10 mouse cellular contexts compared by ENCODE assay signal in genomic region chr13:54750699-54751098, GRCm38 (mm10). TPM values are rescaled to one million over a fixed set of nuclear protein-coding genes. Genes with fewer than 3 reads are reported as not detected.
DNase-seq lines count a peak whose midpoint lies in the region; ATAC-seq and TF ChIP-seq lines count a peak whose summit lies in the region.
"Had no signal": no experiment of that assay in that cellular context is flagged by ENCODE, and none has a peak within 500 bp of the region (broad histone marks: within the 10 kb centered on the region; RNA-seq: fewer than 3 reads in every experiment).

No protein-coding gene starts in this region.

- H3K4me3 ChIP-seq in thymus, adult 2 months (ENCODE audit: control insufficient read depth, insufficient read depth, low read length): no peak overlapping the region
- no peak overlapping the region for H3K4me3 ChIP-seq in embryonic facial prominence, embryonic 11.5 days (ENCODE audit: low read depth, low read length)

- no peak for ATAC-seq in embryonic facial prominence, embryonic 11.5 days (replicated peaks; ENCODE audit: insufficient number of reproducible peaks, low FRiP score, low TSS enrichment, low read depth)
- ATAC-seq: intestine, embryonic 16.5 days had no signal

- peak; percentile 66 for DNase-seq in heart, postnatal 4 days
- no peak for DNase-seq in heart, postnatal 25 days (ENCODE audit: low spot score)
- peak; percentile 12 for DNase-seq in thymus, postnatal 14 days
- DNase-seq in thymus, adult 2 months: no peak
- peak; percentile 76 for DNase-seq in embryonic facial prominence, embryonic 11.5 days (ENCODE audit: low spot score)
- DNase-seq in retina, postnatal 1 day: peak; percentile 62
- DNase-seq in right cerebral cortex, postnatal 25 days: no peak
- no peak for DNase-seq in gastrocnemius, postnatal 36 days

- H3K9me3 ChIP-seq in embryonic facial prominence, embryonic 11.5 days (replicated peaks; ENCODE audit: control insufficient read depth, low read length): no peaks in the 10 kb centered on the region
- H3K9me3 ChIP-seq: lung, embryonic 15.5 days had no signal

- H3K4me2 ChIP-seq in embryonic facial prominence, embryonic 11.5 days (ENCODE audit: low read depth, low read length): no peak overlapping the region

- WGBS in thymus, adult 2 months: 6% methylated on average over 8 of the region's 8 CpGs
- WGBS in embryonic facial prominence, embryonic 11.5 days: 3% methylated on average over 8 of the region's 8 CpGs

- TF ChIP-seq CTCF in thymus, adult 2 months (IDR thresholded peaks at IDR 0.05; ENCODE audit: borderline replicate concordance, control insufficient read depth, extremely low read depth, insufficient read depth, low read length, poor library complexity): no peak

- intact Hi-C loops in heart, postnatal 25 days (cut with DNase I): no loop called here
- intact Hi-C loops in gastrocnemius, postnatal 36 days (cut with DNase I): no loop called here

- H3K27ac ChIP-seq in thymus, adult 2 months (ENCODE audit: control insufficient read depth, insufficient read depth, low read length): no peak overlapping the region
- H3K27ac ChIP-seq in embryonic facial prominence, embryonic 11.5 days (replicated peaks; ENCODE audit: low read depth, low read length): no peak overlapping the region
- H3K27ac ChIP-seq: lung, embryonic 15.5 days had no signal

- no peaks in the 10 kb centered on the region for H3K36me3 ChIP-seq in thymus, adult 2 months (ENCODE audit: control insufficient read depth, insufficient read depth, low read length)
- no peaks in the 10 kb centered on the region for H3K36me3 ChIP-seq in embryonic facial prominence, embryonic 11.5 days (replicated peaks; ENCODE audit: control insufficient read depth, insufficient read depth, low read depth, low read length)
- H3K36me3 ChIP-seq: lung, embryonic 15.5 days had no signal

- peaks cover 6% of the 10 kb centered on the region for H3K4me1 ChIP-seq in thymus, adult 2 months (replicated peaks; ENCODE audit: control insufficient read depth, insufficient read depth, low read length)
- no peaks in the 10 kb centered on the region for H3K4me1 ChIP-seq in embryonic facial prominence, embryonic 11.5 days (ENCODE audit: control insufficient read depth, insufficient read depth, low read length)

- H3K9ac ChIP-seq in embryonic facial prominence, embryonic 11.5 days (replicated peaks; ENCODE audit: low read length): no peak overlapping the region
- H3K9ac ChIP-seq: lung, embryonic 15.5 days had no signal

- no peak for TF ChIP-seq POLR2A in thymus, adult 2 months (IDR thresholded peaks at IDR 0.05; ENCODE audit: control insufficient read depth, extremely low read depth, insufficient read depth, low read length, poor library complexity)

- H3K27me3 ChIP-seq in thymus, adult 2 months (ENCODE audit: control insufficient read depth, insufficient read depth, low read length): peaks cover 7% of the 10 kb centered on the region; the same call in 1 of the 2 replicates
- peaks cover 25% of the 10 kb centered on the region for H3K27me3 ChIP-seq in embryonic facial prominence, embryonic 11.5 days (ENCODE audit: control insufficient read depth, insufficient read depth, low read length)

RNA-seq across cellular contexts. Expression of gene Gprin1, which starts 1.0 kb away (rescaled TPM):
- under 1 TPM; 0.10 to 0.11 TPM for total RNA-seq in heart, postnatal 4 days (2021)
- total RNA-seq in heart, postnatal 25 days (2021): not detected
- polyA plus RNA-seq in thymus, adult 2 months (2012; rRNA removed): 0.18 and 0.19 TPM in 2 replicates
- 3.0 and 3.4 TPM in 2 replicates for polyA plus RNA-seq in embryonic facial prominence, embryonic 11.5 days (2014; fragmentation: Nextera tagmentation; extraction: Ambion mirVana)
- not detected for total RNA-seq in gastrocnemius, postnatal 36 days (2021)

RNA-seq across cellular contexts. Expression of gene Sncb, which starts 15.7 kb away (rescaled TPM):
- not detected for total RNA-seq in heart, postnatal 4 days (2021)
- total RNA-seq in heart, postnatal 25 days (2021): not detected
- polyA plus RNA-seq in thymus, adult 2 months (2012; rRNA removed): 0.53 and 1.6 TPM in 2 replicates
- polyA plus RNA-seq in embryonic facial prominence, embryonic 11.5 days (2014; fragmentation: Nextera tagmentation; extraction: Ambion mirVana): 0.36 and 0.46 TPM in 2 replicates
- total RNA-seq in gastrocnemius, postnatal 36 days (2021): not detected

RNA-seq across cellular contexts. Expression of gene Eif4e1b, which starts 33.1 kb away (rescaled TPM):
- total RNA-seq in heart, postnatal 4 days (2021): not detected
- total RNA-seq in heart, postnatal 25 days (2021): not detected
- polyA plus RNA-seq in thymus, adult 2 months (2012; rRNA removed): not detected in 2 replicates
- not detected in 2 replicates for polyA plus RNA-seq in embryonic facial prominence, embryonic 11.5 days (2014; fragmentation: Nextera tagmentation; extraction: Ambion mirVana)
- not detected for total RNA-seq in gastrocnemius, postnatal 36 days (2021)
- polyA plus RNA-seq: intestine, embryonic 16.5 days; lung, embryonic 15.5 days had no signal

RNA-seq across cellular contexts. Expression of gene Tspan17, which starts 38.5 kb away (rescaled TPM):
- total RNA-seq in heart, postnatal 4 days (2021): 10 to 100 TPM in 1 of 2 experiments, 1 to 10 TPM in 1; 9.1 to 12.8 TPM
- total RNA-seq in heart, postnatal 25 days (2021): 10 to 100 TPM in 1 of 2 experiments, 1 to 10 TPM in 1; 8.6 to 12.3 TPM
- 6.3 and 6.4 TPM in 2 replicates for polyA plus RNA-seq in thymus, adult 2 months (2012; rRNA removed)
- 6.7 and 8.5 TPM in 2 replicates for polyA plus RNA-seq in embryonic facial prominence, embryonic 11.5 days (2014; fragmentation: Nextera tagmentation; extraction: Ambion mirVana)
- total RNA-seq in gastrocnemius, postnatal 36 days (2021): 10 to 100 TPM; 16.3 to 23.4 TPM

RNA-seq across cellular contexts. Expression of gene Cdhr2, which starts 49.4 kb away (rescaled TPM):
- not detected for total RNA-seq in heart, postnatal 4 days (2021)
- total RNA-seq in heart, postnatal 25 days (2021): not detected
- 1.2 and 1.3 TPM in 2 replicates for polyA plus RNA-seq in thymus, adult 2 months (2012; rRNA removed)
- not detected in 2 replicates for polyA plus RNA-seq in embryonic facial prominence, embryonic 11.5 days (2014; fragmentation: Nextera tagmentation; extraction: Ambion mirVana)
- not detected for total RNA-seq in gastrocnemius, postnatal 36 days (2021)

Comparison
In these comparisons a context has a peak if more than half of its experiments do, and no peak if none do; other contexts are left out.
1. DNase-seq: peak in heart, postnatal 4 days (single experiment), thymus, postnatal 14 days (single experiment), embryonic facial prominence, embryonic 11.5 days (single experiment) and retina, postnatal 1 day (single experiment); none in heart, postnatal 25 days (single experiment), thymus, adult 2 months (single experiment), right cerebral cortex, postnatal 25 days (single experiment) and gastrocnemius, postnatal 36 days (0 of 2).